Mouse (Mus musculus) frontal cortex, postnatal 14 days (tissue): ENCODE results near the gene Fam129a.
"Not testable (repeated sequence)": the region's sequence is repeated elsewhere in the genome, so short reads cannot be mapped to it uniquely, and the experiment has no call there.

Source experiments
- DNase-seq, 2 experiments: peaks; one replicate each; pipeline ENCODE4 v3.0.0; 2022; ENCODE audit warnings: low spot score in 2 of 2

Fam129a gene

DNA sequence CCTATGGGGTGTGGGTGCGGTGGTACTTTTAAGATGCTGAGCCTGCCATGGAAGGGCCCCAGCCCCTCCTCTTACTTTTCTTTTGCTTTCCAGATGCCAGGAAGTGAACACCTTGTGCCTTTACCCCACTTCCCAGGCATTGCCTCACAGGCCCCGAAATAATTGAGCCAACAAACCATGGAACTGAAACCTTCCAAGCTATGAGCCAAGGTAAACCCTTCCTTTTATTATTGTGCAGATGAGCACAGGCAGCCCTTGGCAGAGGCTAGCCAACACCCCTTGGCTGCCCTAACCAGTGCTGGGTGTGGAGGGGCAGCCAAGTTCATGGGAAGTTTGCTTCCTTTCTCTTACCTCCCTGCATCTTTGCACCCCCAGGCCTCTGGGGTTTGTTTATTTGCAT is 166.2 kb downstream of the Fam129a start:
- DNase-seq, result no peak

DNA sequence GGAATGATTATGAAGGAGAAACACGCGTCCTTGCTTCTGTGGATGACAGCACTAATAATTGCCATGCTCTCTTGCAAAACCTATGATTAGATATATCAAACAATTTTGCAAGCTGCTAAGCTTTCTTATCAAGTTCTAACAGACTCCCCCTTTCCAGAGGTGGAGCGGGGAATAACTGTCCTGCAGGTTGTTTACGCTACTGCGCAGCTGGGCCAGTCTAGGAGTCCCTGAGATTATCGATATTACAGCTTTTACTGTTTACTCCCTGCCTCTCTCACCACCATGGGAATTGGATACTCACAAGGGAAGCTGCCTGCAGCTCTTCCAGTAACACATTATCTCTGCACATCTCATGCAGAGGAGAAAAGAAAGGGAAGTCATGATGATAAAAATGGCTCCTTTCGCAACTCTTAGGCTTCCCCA is 170.2 kb downstream of the Fam129a start:
- no peak for DNase-seq

DNA sequence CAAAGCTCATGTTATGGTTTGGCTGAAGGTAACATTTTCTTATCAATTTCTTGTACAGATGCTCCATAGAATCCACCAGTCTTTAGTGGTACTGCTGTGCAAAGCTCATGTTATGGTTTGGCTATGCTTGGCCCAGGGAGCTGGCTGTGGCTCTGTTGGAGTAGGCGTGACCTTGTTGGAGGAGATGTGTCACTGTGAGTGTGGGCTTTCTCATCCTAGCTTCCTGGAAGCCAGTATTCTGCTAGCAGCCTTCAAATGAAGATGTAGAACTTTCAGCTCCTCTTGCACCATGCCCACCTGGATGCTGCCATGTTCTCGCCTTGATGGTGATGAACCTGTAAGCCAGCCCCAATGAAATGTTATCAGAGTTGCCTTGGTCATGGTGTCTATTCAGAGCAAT is 178.9 kb downstream of the Fam129a start:
- DNase-seq, result not testable (repeated sequence)

DNA sequence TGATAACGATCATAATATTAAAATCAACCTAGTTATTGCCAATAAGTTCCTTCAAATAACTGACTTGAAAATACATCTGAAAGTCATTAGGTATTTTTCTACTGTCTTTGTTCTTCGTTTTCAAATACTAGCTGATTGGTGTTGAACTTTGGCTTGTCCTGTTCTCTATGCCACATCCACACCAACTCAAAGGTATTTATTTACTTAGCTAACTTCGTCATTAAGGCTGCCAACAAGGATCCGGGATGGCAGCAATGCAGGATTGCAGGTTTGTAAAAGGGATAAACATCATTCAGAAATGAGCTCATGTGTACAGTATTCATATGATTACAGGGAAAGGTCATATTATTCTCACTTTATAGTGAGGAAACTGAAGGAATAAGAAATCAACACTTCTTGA is 182.0 kb downstream of the Fam129a start:
- no peak for DNase-seq

DNA sequence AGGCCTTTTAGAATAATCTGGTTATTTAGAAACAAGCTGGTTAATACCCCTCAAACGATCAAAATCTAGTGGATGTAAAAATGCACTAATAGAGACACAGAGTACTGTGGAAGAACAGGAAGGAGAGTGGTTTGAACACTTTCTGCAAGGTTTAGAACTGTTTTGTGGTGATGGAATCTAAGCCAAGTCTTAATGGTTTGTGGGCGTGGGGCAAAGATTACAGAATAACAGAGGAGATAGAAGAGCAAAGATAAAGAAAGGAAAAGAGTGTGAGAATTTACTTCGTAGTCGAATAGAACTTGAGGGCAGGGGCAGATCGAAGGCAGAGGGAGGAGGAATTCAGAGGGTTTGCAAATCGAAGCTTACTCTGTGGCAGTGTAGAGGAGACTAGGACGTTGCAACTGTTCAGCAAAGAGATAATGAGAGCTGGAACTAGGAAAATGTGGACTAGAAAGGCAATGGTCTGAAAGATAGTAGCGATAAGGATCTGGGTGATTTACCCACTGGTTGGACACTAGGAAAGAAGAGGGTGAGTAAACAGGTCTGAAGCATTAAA is 182.5 kb downstream of the Fam129a start:
- no peak for DNase-seq

DNA sequence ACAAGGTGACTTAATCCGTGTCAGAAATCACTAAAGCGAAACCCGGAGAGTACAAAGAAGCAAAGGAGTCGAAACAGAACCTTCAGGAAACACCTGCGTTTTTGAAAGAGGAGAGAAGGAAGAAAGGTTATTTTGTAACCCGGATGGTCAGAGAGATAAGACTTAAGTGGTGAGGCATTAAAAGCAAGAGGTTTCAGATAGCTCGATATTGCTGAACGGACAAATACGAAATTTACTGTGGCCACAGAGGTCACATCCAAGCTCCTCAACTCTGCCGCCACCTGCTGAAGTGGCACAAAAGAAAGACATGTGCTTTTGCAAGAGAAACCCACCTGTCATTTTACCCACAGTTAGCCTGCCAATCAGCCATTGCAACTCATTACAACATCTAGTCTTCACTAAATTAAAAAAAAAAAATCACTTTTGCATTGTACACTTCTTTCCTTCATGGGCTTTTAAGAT is 183.1 kb downstream of the Fam129a start:
- DNase-seq, result no peak

DNA sequence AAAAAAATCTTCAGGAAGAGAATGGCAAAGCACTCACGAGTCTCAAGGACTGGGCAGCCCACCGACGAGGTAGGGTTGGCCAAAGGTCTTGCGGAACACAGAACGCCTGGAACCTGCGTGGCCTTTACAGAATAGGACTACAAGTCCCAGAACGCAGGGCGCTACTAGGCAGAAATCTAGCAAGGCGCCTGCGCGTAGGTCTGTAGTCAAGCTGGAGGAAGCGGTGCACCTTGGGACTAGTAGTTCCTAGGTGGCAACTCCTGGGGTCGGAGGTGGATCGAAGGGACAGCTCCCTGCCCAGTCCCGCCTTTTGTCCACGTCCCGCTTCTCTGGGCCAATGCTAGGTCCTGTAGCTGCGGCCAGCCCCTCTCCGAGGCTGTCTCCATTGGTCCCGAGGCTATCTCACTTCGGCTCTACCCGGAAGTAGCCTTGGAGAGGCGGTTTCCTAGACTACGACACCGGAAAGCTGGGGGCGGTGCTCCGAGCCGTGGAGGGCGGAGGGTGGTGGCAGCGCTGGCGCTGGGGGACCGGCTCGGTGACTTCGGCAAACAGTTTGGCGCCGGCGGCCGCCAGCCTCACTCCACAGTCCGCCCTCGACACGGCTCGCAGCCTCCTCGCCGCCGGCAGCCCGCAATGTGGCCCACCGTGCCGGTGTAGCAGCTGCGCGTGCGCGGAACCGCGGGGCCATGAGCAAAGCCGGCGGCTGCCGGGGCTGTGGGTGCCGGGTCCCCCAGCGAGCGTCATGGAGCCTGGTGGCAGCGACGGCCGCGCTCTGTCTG is 184.1 kb downstream of the Fam129a start, which contains the start of gene Edem3:
TSS of gene Edem3 (plus strand) at position 491 of the 779 bp plus-strand sequence.
- DNase-seq, result peak; percentile 97 to 99

DNA sequence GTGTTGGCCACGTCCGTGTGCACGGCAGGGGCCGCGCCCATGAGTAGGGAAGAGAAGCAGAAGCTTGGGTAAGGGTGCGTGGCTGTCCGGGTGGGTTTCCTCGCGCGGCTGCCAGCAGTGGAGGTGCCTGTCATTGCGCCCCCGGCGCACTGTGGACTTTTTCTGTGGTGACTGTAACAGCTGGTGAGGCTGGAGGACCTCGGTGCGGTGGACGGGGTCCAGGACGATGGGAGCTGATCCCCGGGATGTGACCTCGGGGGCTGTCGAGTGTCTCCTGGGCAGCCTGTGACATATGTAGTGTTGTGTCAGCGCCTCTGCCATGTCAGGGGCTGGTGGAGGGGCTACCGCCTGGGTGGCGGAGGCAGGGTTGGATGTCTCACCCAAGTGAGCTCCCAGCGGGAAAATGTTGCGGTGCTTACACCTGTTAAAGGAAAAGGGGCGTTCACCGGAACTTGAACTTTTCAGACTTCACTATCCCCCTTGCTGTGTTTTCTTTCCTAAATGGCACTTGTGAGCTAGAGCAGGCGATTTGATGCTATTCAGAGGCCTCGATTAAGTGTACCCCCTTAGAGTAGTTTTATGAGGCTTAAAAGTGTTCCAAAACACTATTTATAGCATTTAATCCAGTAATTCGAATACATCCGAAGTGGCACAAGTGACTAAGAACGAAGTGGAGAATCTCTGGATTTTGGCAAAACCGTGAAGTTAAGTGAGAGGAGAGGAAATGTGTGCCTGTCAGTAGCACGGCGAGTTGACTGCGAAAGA is 184.9 kb downstream of the Fam129a start:
- DNase-seq, result peak; percentile 44 to 50

DNA sequence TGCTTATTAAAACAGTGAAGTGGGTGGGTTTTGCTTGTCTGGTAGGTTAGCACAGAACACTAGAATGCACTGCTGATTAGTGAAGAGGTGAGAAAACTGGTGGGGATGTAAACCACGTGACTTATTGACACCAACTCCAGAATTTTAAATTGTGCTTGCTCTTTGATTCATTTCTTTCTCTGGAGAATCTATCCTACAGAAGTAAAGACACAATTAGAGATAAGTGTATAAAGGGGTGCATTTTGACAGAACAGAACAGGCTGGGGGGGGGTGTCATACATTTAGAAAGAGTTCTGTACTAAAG is 185.4 kb downstream of the Fam129a start:
- DNase-seq, result no peak

DNA sequence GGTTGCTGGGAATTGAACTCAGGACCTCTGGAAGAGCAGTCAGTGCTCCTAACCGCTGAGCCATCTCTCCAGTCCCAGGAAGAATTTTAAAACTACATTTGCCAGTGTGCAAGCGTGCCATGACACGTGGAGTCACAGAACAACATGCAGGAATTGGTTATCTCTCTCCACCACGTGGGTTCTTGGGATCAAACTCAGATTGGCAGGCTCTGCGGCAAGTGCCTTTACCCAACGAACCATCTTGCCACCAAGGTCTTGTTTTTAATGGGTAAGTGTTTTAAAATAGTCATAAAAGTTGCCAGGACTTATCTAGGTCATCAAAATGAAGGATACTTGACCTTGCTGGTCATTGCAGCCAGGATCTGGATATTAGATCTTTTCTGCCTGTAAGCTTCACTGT is 187.3 kb downstream of the Fam129a start:
- DNase-seq, result no peak

DNA sequence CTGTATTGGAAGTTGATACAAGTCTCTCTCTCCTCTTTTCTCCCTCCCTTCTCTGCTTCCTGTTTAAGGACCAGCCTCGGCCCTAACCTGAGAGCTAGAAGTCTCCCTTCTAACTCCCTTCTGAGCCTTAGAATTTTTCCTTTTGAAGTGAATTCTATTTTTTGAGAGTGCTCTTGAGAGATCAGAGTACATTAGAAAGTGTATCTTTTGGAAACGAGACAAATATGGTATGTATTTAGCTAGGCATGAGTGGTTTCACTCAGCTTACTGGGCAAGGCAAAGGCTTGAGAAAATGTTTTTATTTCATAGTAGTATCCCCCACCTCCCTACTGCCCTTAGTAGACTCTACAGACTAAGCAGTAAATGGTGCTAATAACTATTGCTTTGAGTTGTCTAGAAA is 188.0 kb downstream of the Fam129a start:
- DNase-seq, result no peak

DNA sequence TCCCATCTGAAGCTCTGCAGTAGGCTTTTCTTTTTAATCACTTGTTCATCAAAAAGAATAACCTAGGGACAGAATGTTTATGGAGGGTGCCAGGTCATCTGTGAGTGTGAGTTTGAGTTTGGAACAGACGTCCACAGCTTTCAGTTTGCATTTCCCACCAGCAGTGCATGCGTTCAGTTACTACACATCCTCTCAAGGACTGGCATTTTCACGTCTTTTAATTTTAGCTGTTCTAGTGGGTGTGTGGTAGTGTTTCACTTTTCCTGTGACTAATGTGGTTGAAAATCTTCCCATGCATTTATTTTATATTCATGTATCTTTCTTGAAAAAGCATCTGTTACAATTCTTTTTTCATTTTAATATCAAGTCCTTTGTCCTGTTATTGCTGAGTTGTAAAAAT is 193.2 kb downstream of the Fam129a start:
- no peak for DNase-seq

DNA sequence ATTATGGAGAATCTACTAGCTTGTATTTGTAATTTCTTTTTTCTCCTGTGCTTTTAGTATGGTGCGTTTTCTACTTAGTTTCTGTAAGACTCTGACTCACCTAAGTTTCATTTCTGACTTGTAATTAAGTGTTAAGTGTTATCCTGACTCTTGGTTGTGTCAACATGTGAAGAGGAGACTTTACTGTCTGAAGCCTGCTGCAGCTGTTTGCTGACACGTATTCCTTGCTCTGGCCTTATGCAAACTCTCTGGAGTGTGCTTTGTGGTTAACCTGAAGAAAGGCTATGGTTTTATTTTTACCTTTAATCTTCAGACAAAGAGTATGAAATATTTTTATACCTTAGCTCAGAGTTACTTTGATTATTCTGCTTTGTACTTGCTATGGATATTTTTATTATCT is 195.2 kb downstream of the Fam129a start:
- no peak for DNase-seq

DNA sequence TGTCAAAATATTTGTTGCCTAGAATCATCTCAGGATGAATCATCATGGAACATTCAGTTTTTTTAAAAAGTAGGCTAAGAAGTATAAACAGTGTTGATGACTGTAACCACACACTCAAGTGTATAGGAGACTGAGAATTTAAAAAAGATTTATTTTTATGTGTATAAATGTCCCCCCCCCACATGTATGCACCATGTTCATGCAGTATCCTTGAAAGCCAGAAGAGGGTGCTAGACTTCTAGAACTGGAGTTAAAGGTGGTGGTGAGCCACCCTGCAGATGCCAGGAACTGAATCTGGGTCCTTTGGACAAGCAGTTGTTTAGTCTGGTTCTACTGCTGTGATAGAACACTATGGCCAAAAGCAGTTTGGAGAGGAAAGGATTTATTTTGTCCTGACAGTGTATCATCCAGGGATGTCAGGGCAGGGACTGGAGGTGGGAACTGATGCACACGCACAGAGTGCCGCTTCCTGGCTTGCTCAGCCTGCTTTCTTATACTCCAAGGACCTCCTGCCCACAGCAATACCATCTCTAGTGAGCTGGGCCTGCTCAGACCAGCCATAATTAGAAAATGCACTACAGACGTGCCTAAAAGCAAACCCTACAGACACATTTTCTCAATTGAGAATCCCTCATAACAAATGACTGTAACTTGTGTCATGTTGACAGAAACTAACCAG is 196.1 kb downstream of the Fam129a start:
- DNase-seq, result no peak

DNA sequence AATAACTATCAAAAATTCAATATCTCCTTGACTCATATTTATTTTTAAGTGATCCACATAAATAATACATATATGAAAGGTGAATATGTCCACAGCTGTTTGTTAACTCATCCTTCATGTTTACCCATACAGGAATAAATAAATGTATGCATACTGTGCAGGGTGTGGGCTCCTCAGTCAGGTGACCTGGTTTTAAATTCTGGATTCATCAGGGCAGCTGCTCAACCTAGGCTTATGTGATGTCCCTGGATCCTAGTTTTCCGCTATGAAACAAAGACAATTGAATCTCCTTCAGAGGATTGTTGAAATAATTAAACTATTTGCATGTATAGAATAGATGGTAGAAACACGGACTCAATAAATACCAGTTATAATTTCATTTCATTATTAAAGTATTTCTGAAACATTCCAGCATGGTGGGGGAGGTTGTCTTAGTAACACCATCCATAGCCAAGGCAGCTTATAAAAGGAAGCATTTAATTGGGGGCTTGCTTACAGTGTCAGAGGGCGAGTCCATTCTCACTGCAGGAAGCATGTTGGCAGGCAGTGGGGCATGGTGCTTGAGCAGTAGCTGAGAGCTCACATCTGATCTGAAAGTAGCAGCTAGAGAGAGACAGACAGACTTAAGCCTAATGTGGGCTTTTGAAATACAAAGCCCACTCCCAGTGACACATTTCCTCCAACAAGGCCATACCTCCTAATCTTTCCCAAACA is 198.4 kb downstream of the Fam129a start:
- DNase-seq, result no peak
